Mouse (Mus musculus): ENCODE results near the gene Wdfy2.

DNA sequence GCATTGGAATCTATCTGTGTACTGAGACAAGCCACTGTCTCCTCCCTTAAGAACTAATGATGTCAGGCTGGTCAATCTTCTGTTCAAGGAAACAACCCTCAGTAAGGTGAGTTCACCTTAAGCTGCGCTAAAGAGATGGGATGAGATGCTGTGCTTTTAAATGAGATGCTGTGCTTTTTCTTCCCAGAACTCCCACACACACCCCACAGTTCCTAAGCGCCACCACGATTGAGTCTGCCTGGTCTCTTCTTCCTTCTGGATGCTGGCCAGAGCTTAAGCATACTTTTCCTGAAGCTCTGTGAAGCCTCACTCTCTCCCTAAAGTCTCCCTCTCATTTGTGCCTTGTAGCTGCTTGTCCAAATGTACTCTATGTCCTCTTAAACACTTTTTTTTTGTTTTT lies 36.7 kb upstream of the Wdfy2 start:
- no peak for TF ChIP-seq POLR2A (IDR thresholded peaks at IDR 0.05; ENCODE audit: low read depth, low read length)
- no peak for TF ChIP-seq CTCF (conservative IDR thresholded peaks at IDR 0.05; ENCODE audit: insufficient read depth, insufficient read length, low read depth, low read length)

All from kidney, adult 2 months (tissue).